Mouse (Mus musculus) forebrain, embryonic 11.5 days (tissue): Measurements from ENCODE around the gene Myod1. TPM values are rescaled to one million over a fixed set of nuclear protein-coding genes. Genes with fewer than 3 reads are reported as not detected.
A peak's percentile ranks its signal among the peaks of the same experiment; 100 is the strongest.

Experiments used
- ATAC-seq: fragments of 200-750 bp; cut with Nextera tagmentation; replicated peaks from 2 replicates; pipeline ENCODE4 v1.8.0; 2017; ENCODE audit warnings: moderate TSS enrichment; ENCODE audit not compliant: low FRiP score
- DNase-seq: peaks from one replicate; pipeline ENCODE4 v3.0.0-alpha.2; 2017; ENCODE audit warnings: low spot score
- H3K27ac ChIP-seq: fragments of 300-500 bp; sonication (generic); 2 replicates; pipeline ENCODE4 v1.5.1; 2014; ENCODE audit warnings: low read depth, low read length
- H3K27me3 ChIP-seq: fragments of 300-500 bp; sonication (generic); 2 replicates; pipeline ENCODE4 v1.6.1; 2014; ENCODE audit warnings: mild to moderate bottlenecking, low read length, mixed read lengths; ENCODE audit not compliant: control insufficient read depth, insufficient read depth
- H3K36me3 ChIP-seq: fragments of 300-500 bp; sonication (generic); 2 replicates; pipeline ENCODE4 v1.6.1; 2014; ENCODE audit warnings: mild to moderate bottlenecking, low read length, moderate library complexity, mixed read lengths; ENCODE audit not compliant: control insufficient read depth, insufficient read depth
- H3K4me1 ChIP-seq: fragments of 300-500 bp; sonication (generic); replicated peaks from 2 replicates; pipeline ENCODE4 v1.6.1; 2014; ENCODE audit warnings: low read length, mixed read lengths; ENCODE audit not compliant: control insufficient read depth, insufficient read depth
- H3K4me2 ChIP-seq: fragments of 300-500 bp; sonication (generic); 2 replicates; pipeline ENCODE4 v1.6.1; 2014; ENCODE audit warnings: low read depth, mild to moderate bottlenecking, low read length, moderate library complexity, mixed read lengths; ENCODE audit not compliant: severe bottlenecking
- H3K4me3 ChIP-seq: fragments of 300-500 bp; sonication (generic); 2 replicates; pipeline ENCODE4 v1.5.1; 2014; ENCODE audit warnings: low read depth, low read length
- H3K9ac ChIP-seq: fragments of 300-500 bp; sonication (generic); 2 replicates; pipeline ENCODE4 v1.6.1; 2014; ENCODE audit warnings: low read length
- H3K9me3 ChIP-seq: fragments of 300-500 bp; sonication (generic); 2 replicates; pipeline ENCODE4 v1.6.1; 2016; ENCODE audit warnings: low read length, mixed read lengths; ENCODE audit not compliant: control insufficient read depth
- WGBS: fragments of 180-500 bp; shearing (Covaris S2); extraction: QIAGEN DNeasy Blood & Tissue Kit; methylation state at CpG from one replicate; pipeline ENCODE4 v1.1.7; 2014; 5-methylcytosine and 5-hydroxymethylcytosine counted together
- polyA plus RNA-seq: library from polyadenylated mRNA; unstranded; fragments of >200 nt; fragmentation: Nextera tagmentation; extraction: Ambion mirVana; gene quantifications from 2 replicates; pipeline ENCODE4 v1.2.1, GENCODE M21; 2014

Gene Myod1
- polyA plus RNA-seq, 1 experiment from 2014 or later: not detected

- Histone ChIP-seq H3K9ac (no peak overlapping the region), H3K36me3 (no peaks in the 10 kb centered on the region), H3K4me2 (no peak overlapping the region), H3K4me1 (no peaks in the 10 kb centered on the region), H3K9me3 (no peaks in the 10 kb centered on the region), H3K27me3 (no peaks in the 10 kb centered on the region), H3K27ac (no peak overlapping the region), H3K4me3 (no peak overlapping the region)
- ATAC-seq (no peak), DNase-seq (no peak)
- 78% methylated on average over 6 of the region's 6 CpGs for WGBS
These were observed 37.9 kb downstream of the Myod1 start for GRCm38 (mm10) chr7:46413959-46414725.

- H3K4me2 ChIP-seq: no peak overlapping the region
- no peaks in the 10 kb centered on the region for H3K4me1 ChIP-seq
- no peak overlapping the region for H3K4me3 ChIP-seq
- H3K27me3 ChIP-seq: no peaks in the 10 kb centered on the region
- WGBS: 80% methylated on average over 14 of the region's 14 CpGs
- H3K9ac ChIP-seq: no peak overlapping the region
- DNase-seq (no peak), ATAC-seq (no peak)
- no peaks in the 10 kb centered on the region for H3K36me3 ChIP-seq
- no peaks in the 10 kb centered on the region for H3K9me3 ChIP-seq
- no peak overlapping the region for H3K27ac ChIP-seq
These were observed 39.6 kb downstream of the Myod1 start for GRCm38 (mm10) chr7:46415818-46416425.

- Histone ChIP-seq H3K9ac (no peak overlapping the region), H3K4me3 (no peak overlapping the region), H3K4me1 (0 out of 2 replicates have a peak, but pooled peaks cover 4% of the 10 kb centered on the region), H3K27ac (no peak overlapping the region), H3K36me3 (no peaks in the 10 kb centered on the region), H3K27me3 (no peaks in the 10 kb centered on the region), H3K4me2 (no peak overlapping the region), H3K9me3 (no peaks in the 10 kb centered on the region)
- 73% methylated on average over 7 of the region's 7 CpGs for WGBS
- ATAC-seq: no peak
- DNase-seq: no peak
These were observed 41.2 kb downstream of the Myod1 start for GRCm38 (mm10) chr7:46417467-46417866.

GRCm38 (mm10) chr7:46418102-46418622, 41.9 kb downstream of the Myod1 start:
- H3K27me3 ChIP-seq: no peaks in the 10 kb centered on the region
- no peak overlapping the region for H3K4me2 ChIP-seq
- H3K9ac ChIP-seq: no peak overlapping the region
- 0 out of 2 replicates have a peak, but pooled peaks cover 7% of the 10 kb centered on the region for H3K4me1 ChIP-seq
- H3K4me3 ChIP-seq: no peak overlapping the region
- 83% methylated on average over 16 of the region's 16 CpGs for WGBS
- ATAC-seq (no peak), DNase-seq (no peak)
- H3K36me3 ChIP-seq: no peaks in the 10 kb centered on the region
- H3K27ac ChIP-seq: no peak overlapping the region
- H3K9me3 ChIP-seq: no peaks in the 10 kb centered on the region

- H3K36me3 ChIP-seq: no peaks in the 10 kb centered on the region
- 0 out of 2 replicates have a peak, but pooled peaks cover 7% of the 10 kb centered on the region for H3K4me1 ChIP-seq
- no peaks in the 10 kb centered on the region for H3K9me3 ChIP-seq
- DNase-seq: no peak
- H3K4me2 ChIP-seq: no peak overlapping the region
- WGBS: 63% methylated on average over 5 of the region's 5 CpGs
- no peak overlapping the region for H3K4me3 ChIP-seq
- no peaks in the 10 kb centered on the region for H3K27me3 ChIP-seq
- H3K9ac ChIP-seq: no peak overlapping the region
- no peak for ATAC-seq
- no peak overlapping the region for H3K27ac ChIP-seq
These were observed 45.3 kb downstream of the Myod1 start for GRCm38 (mm10) chr7:46421535-46421934.

GRCm38 (mm10) chr7:46422052-46422763, 45.9 kb downstream of the Myod1 start:
- Histone ChIP-seq H3K27me3 (no peaks in the 10 kb centered on the region), H3K9me3 (no peaks in the 10 kb centered on the region), H3K36me3 (no peaks in the 10 kb centered on the region), H3K4me1 (0 out of 2 replicates have a peak, but pooled peaks cover 7% of the 10 kb centered on the region), H3K27ac (0 out of 2 replicates have a peak overlapping the region, but pooled peaks have one; percentile 6), H3K4me3 (no peak overlapping the region), H3K9ac (no peak overlapping the region), H3K4me2 (peak overlapping the region; percentile 8; the same call in 1 of the 2 replicates)
- ATAC-seq: peak; percentile 54; the same call in 1 of the 2 replicates
- no peak for DNase-seq
- WGBS: 65% methylated on average over 8 of the region's 8 CpGs

GRCm38 (mm10) chr7:46422764-46423412, 46.6 kb downstream of the Myod1 start:
- no peak overlapping the region for H3K9ac ChIP-seq
- no peaks in the 10 kb centered on the region for H3K9me3 ChIP-seq
- 0 out of 2 replicates have a peak, but pooled peaks cover 7% of the 10 kb centered on the region for H3K4me1 ChIP-seq
- ATAC-seq: peak; percentile 83
- H3K4me3 ChIP-seq: no peak overlapping the region
- no peak overlapping the region; the same call in 1 of the 2 replicates for H3K4me2 ChIP-seq
- no peaks in the 10 kb centered on the region for H3K27me3 ChIP-seq
- DNase-seq: peak; percentile 86
- H3K27ac ChIP-seq: 0 out of 2 replicates have a peak overlapping the region, but pooled peaks have one; percentile 6
- no peaks in the 10 kb centered on the region for H3K36me3 ChIP-seq
- WGBS: 49% methylated on average over 18 of the region's 18 CpGs

GRCm38 (mm10) chr7:46423951-46424350, 47.7 kb downstream of the Myod1 start:
- no peaks in the 10 kb centered on the region for H3K9me3 ChIP-seq
- WGBS: 75% methylated on average over 3 of the region's 3 CpGs
- no peak overlapping the region for H3K27ac ChIP-seq

More at GRCm38 (mm10) chr7:46423951-46424350, 47.7 kb downstream of the Myod1 start:
- no peak for DNase-seq
- no peak for ATAC-seq
- Histone ChIP-seq H3K9ac (no peak overlapping the region), H3K27me3 (no peaks in the 10 kb centered on the region), H3K4me2 (no peak overlapping the region), H3K4me3 (no peak overlapping the region), H3K4me1 (0 out of 2 replicates have a peak, but pooled peaks cover 7% of the 10 kb centered on the region), H3K36me3 (no peaks in the 10 kb centered on the region)
